Comparison of ENCODE assay signal across 10 mouse cellular contexts in the genomic region with DNA sequence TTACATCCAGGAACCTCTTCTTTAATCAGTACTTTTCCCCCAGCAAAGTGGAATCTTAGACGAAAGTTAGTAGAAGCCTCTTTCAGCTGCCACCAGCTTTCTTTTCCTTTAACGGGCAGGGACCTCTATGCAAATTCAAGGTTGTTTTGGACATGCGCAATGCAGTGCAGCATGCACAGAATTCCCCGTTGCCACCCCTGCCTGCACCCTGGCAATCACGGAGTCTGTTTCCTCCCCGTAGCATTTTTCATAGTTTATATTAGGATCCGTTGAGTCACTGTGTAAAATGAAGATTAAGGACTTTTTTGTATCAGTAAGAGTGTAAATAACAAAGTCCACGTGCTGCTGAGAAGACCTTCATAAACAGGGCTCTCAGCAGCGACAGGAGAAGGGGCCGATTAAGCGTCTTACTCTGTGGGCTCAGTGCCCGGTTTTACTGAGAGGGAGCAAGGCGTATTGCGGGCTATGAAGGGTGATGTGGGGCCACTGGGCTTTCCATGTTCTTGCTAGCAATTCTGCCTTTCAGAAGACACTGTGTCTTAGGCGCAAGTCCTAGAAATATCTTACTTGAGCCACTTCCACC.
DNase-seq lines count a peak whose midpoint lies in the region; ATAC-seq lines count a peak whose summit lies in the region.
"Had no signal": no experiment of that assay in that cellular context is flagged by ENCODE, and none has a peak within 500 bp of the region (broad histone marks: within the 10 kb centered on the region; RNA-seq: fewer than 3 reads in every experiment).

No protein-coding gene starts in this region.

- H3K4me2 ChIP-seq in midbrain, embryonic 14.5 days (ENCODE audit: low read length), result no peak overlapping the region
- H3K4me2 ChIP-seq in midbrain, embryonic 16.5 days (ENCODE audit: low read length), result no peak overlapping the region
- H3K4me2 ChIP-seq in heart, embryonic 15.5 days, result peak overlapping the region; percentile 53

- no peak overlapping the region for H3K9ac ChIP-seq in midbrain, embryonic 14.5 days (replicated peaks; ENCODE audit: low read length)
- no peak overlapping the region for H3K9ac ChIP-seq in midbrain, embryonic 16.5 days (ENCODE audit: low read depth, low read length)
- H3K9ac ChIP-seq in heart, embryonic 15.5 days, result no peak overlapping the region

- peak; percentile 88 for ATAC-seq in frontal cortex, adult (ENCODE audit: low TSS enrichment)
- ATAC-seq in midbrain, embryonic 14.5 days (ENCODE audit: low FRiP score, low TSS enrichment), result no peak
- ATAC-seq in midbrain, embryonic 16.5 days, result no peak
- no peak; the same call in 1 of the 2 replicates for ATAC-seq in heart, embryonic 15.5 days (replicated peaks; ENCODE audit: insufficient number of reproducible peaks, insufficient read depth, low FRiP score, low read depth)
- ATAC-seq in erythroblast, adult 5-6 weeks (replicated peaks; ENCODE audit: low FRiP score, poor library complexity, severe bottlenecking), result no peak

- no peaks in the 10 kb centered on the region for H3K9me3 ChIP-seq in midbrain, embryonic 14.5 days (ENCODE audit: control insufficient read depth, low read length)
- no peaks in the 10 kb centered on the region for H3K9me3 ChIP-seq in midbrain, embryonic 16.5 days (replicated peaks; ENCODE audit: control insufficient read depth, low read length, poor library complexity, severe bottlenecking)
- no peaks in the 10 kb centered on the region for H3K9me3 ChIP-seq in heart, embryonic 15.5 days (replicated peaks)
- no peaks in the 10 kb centered on the region for H3K9me3 ChIP-seq in embryonic facial prominence, embryonic 10.5 days

- no peak overlapping the region for H3K27ac ChIP-seq in midbrain, embryonic 14.5 days (replicated peaks; ENCODE audit: low read depth, low read length)
- no peak overlapping the region for H3K27ac ChIP-seq in midbrain, embryonic 16.5 days (ENCODE audit: low read length)
- peak overlapping the region; percentile 64 for H3K27ac ChIP-seq in heart, embryonic 15.5 days
- H3K27ac ChIP-seq in embryonic facial prominence, embryonic 10.5 days (replicated peaks), result no peak overlapping the region
- H3K27ac ChIP-seq: kidney, postnatal 0 days had no signal

- H3K36me3 ChIP-seq in midbrain, embryonic 14.5 days (ENCODE audit: control insufficient read depth, insufficient read depth, low read length), result no peaks in the 10 kb centered on the region
- H3K36me3 ChIP-seq in midbrain, embryonic 16.5 days (ENCODE audit: control insufficient read depth, insufficient read depth, low read length), result no peaks in the 10 kb centered on the region
- H3K36me3 ChIP-seq in heart, embryonic 15.5 days, result no peaks in the 10 kb centered on the region
- H3K36me3 ChIP-seq in embryonic facial prominence, embryonic 10.5 days (replicated peaks), result no peaks in the 10 kb centered on the region

- H3K4me1 ChIP-seq in midbrain, embryonic 14.5 days (ENCODE audit: control insufficient read depth, insufficient read depth, low read length), result no peaks in the 10 kb centered on the region
- H3K4me1 ChIP-seq in midbrain, embryonic 16.5 days (ENCODE audit: control insufficient read depth, insufficient read depth, low read length), result no peaks in the 10 kb centered on the region
- H3K4me1 ChIP-seq in heart, embryonic 15.5 days (replicated peaks), result peaks cover 14% of the 10 kb centered on the region; the same call in 1 of the 2 replicates
- no peaks in the 10 kb centered on the region for H3K4me1 ChIP-seq in embryonic facial prominence, embryonic 10.5 days

- DNase-seq in frontal cortex, postnatal 10 days (ENCODE audit: low spot score in 2 of 2), result no peak
- peak; percentile 19 for DNase-seq in midbrain, embryonic 14.5 days
- DNase-seq in right cerebral cortex, postnatal 4 days, result peak; percentile 8
- DNase-seq in embryonic facial prominence, embryonic 10.5 days (ENCODE audit: low spot score), result no peak
- DNase-seq: thymus, postnatal 14 days had no signal

- 78% methylated on average over 15 of the region's 15 CpGs for WGBS in midbrain, embryonic 14.5 days
- 69% methylated on average over 15 of the region's 15 CpGs for WGBS in midbrain, embryonic 16.5 days
- 43% methylated on average over 15 of the region's 15 CpGs for WGBS in heart, embryonic 15.5 days
- 82% methylated on average over 15 of the region's 15 CpGs for WGBS in embryonic facial prominence, embryonic 10.5 days

- H3K27me3 ChIP-seq in midbrain, embryonic 14.5 days (ENCODE audit: control insufficient read depth, insufficient read depth, low read length), result no peaks in the 10 kb centered on the region
- H3K27me3 ChIP-seq in midbrain, embryonic 16.5 days (ENCODE audit: control insufficient read depth, insufficient read depth, low read depth, low read length), result no peaks in the 10 kb centered on the region
- H3K27me3 ChIP-seq in heart, embryonic 15.5 days, result no peaks in the 10 kb centered on the region
- no peaks in the 10 kb centered on the region for H3K27me3 ChIP-seq in embryonic facial prominence, embryonic 10.5 days (replicated peaks; ENCODE audit: low read depth, poor library complexity, severe bottlenecking)

- H3K4me3 ChIP-seq in midbrain, embryonic 14.5 days (replicated peaks; ENCODE audit: low read depth, low read length), result no peak overlapping the region
- H3K4me3 ChIP-seq in midbrain, embryonic 16.5 days (ENCODE audit: low read depth, low read length), result no peak overlapping the region
- H3K4me3 ChIP-seq in heart, embryonic 15.5 days, result peak overlapping the region; percentile 37
- H3K4me3 ChIP-seq in embryonic facial prominence, embryonic 10.5 days, result no peak overlapping the region

Comparison
In these comparisons a context has a peak if more than half of its experiments do, and no peak if none do; other contexts are left out.
1. DNase-seq: peak in midbrain, embryonic 14.5 days (single experiment) and right cerebral cortex, postnatal 4 days (single experiment); none in frontal cortex, postnatal 10 days (0 of 2) and embryonic facial prominence, embryonic 10.5 days (single experiment).